Mouse (Mus musculus): ENCODE results near the gene Lim2. TPM values are rescaled to one million over a fixed set of nuclear protein-coding genes. Genes with fewer than 3 reads are reported as not detected.
"Not testable (repeated sequence)": the region's sequence is repeated elsewhere in the genome, so short reads cannot be mapped to it uniquely, and the experiment has no call there.

The Lim2 gene
- not detected in 2 replicates for polyA plus RNA-seq (2016; fragmentation: Nextera tagmentation; extraction: Ambion mirVana)

DNA sequence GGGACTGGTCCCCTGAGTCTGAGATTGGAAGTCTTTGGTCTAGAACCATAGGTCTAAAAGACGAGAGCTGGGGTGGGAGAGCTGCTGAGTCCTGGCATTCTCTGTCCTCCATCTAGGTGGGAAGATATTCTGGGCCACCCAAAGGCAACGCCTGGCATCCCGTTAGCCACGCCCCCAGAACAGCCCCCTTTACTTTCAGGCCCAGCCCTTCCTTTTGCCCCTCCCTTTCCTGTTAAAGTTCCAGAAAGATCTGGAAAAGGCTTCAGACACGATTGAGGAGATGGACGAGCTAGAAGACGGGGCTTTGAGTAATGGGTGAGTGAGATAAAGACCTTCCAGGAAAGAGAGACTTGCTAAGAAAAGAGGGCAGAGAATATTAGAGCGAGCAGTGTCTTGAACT lies at the start of gene Lim2:
Gene Lim2, plus strand, starts transcription at position 265 of the 400 bp plus-strand sequence.
- Histone ChIP-seq H3K4me3 (no peak within 1 kb of the TSS), H3K36me3 (no peaks in the 10 kb centered on the region), H3K4me1 (peaks cover 4% of the 10 kb centered on the region), H3K27me3 (replicated peaks) (no peaks in the 10 kb centered on the region), H3K4me2 (no peak within 1 kb of the TSS), H3K9me3 (replicated peaks) (no peaks in the 10 kb centered on the region), H3K9ac (no peak within 1 kb of the TSS), H3K27ac (no peak within 1 kb of the TSS)
- ATAC-seq: no peak
- WGBS (ENCODE audit: insufficient replicate concordance): 64% methylated on average over 8 of the region's 8 CpGs

DNA sequence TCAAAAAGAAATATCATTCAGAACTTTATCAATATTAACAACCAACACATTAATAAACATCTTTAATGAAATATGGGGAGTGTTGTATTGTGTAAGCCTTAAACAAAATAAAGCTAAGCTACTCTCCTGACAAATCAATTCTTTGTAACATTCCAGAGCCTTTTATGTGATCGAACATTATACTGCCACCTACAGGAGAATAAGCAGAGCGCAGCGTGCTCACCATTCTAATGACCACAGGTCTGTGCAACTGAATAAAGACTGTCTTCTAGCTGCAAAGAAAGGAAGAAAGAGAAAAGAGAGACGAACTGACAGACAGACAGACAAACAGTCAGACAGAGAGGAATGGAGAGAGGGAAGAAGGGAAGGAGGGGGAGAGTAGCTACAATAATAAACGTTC lies 49.2 kb upstream of the Lim2 start:
- Histone ChIP-seq H3K9ac (no peak overlapping the region), H3K9me3 (replicated peaks) (no peaks in the 10 kb centered on the region), H3K4me1 (no peaks in the 10 kb centered on the region), H3K27ac (no peak overlapping the region), H3K4me3 (no peak overlapping the region), H3K27me3 (replicated peaks) (no peaks in the 10 kb centered on the region), H3K4me2 (no peak overlapping the region), H3K36me3 (no peaks in the 10 kb centered on the region)
- WGBS (ENCODE audit: insufficient replicate concordance): 12% methylated on average over 5 of the region's 5 CpGs
- no peak for ATAC-seq

DNA sequence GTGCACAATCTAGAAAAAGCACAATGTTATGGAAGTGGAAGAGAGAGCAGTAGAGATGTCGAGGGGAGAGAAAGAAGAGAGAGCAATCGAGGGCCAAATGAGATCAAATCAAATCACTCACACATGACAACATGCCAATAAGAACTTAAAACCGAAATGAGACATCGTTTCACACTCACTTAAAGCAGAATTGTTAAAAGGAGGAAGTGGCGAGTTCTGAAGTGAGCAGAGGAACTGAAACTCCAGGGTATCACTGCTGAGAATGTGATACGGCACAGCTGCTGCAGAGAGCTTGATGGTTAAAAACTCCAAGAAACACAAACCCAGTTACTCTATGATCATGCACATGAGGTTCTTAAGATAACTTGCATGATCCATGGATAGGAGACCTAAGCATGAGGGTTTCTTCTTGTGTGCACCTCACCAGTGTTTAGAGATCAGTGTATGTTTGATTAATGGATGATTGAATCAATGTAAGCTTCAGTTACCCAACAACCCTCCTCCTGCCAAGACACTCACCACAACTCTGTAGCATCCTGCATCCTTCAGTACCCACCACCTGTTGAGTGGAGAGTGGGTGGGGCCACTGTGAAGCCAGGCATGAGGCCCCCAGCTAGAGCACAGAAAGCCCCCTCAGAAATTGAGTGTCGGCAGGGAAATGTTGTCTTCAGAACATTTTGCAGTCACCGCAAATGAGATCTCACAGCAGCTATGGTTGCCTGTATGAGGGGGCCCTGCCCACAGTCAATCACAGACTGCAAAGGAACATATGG lies 34.9 kb upstream of the Lim2 start:
- H3K4me2 ChIP-seq: no peak overlapping the region
- H3K9ac ChIP-seq: no peak overlapping the region
- no peak overlapping the region for H3K4me3 ChIP-seq
- no peaks in the 10 kb centered on the region for H3K27me3 ChIP-seq (replicated peaks)
- 40% methylated on average over 8 of the region's 8 CpGs for WGBS (ENCODE audit: insufficient replicate concordance)
- no peak for ATAC-seq
- H3K4me1 ChIP-seq: no peaks in the 10 kb centered on the region
- no peaks in the 10 kb centered on the region for H3K36me3 ChIP-seq
- no peaks in the 10 kb centered on the region for H3K9me3 ChIP-seq (replicated peaks)
- no peak overlapping the region for H3K27ac ChIP-seq

DNA sequence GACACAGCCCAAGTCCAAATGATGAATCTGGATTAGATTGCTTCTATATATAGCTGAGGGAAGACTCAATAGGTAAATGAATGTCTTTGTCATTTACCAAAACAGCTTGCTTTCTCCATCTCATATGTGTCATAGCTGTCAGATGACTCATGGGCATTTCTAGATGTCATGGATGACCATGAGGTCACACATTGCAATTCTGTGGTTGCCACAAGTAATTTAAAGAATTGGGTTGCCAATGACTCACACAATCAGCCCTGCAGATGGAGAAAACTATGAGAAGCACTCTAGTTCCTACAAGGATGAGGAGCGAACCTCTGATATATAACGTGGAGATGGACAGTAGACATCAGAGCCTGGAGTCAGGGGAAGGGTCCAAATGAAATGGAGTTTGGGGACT lies 28.0 kb upstream of the Lim2 start:
- no peaks in the 10 kb centered on the region for H3K36me3 ChIP-seq
- no peaks in the 10 kb centered on the region for H3K27me3 ChIP-seq (replicated peaks)
- no peak overlapping the region for H3K27ac ChIP-seq
- no peak for ATAC-seq
- no peak overlapping the region for H3K4me2 ChIP-seq
- 58% methylated on average over 2 of the region's 2 CpGs for WGBS (ENCODE audit: insufficient replicate concordance)
- no peaks in the 10 kb centered on the region for H3K9me3 ChIP-seq (replicated peaks)
- no peak overlapping the region for H3K4me3 ChIP-seq
- no peak overlapping the region for H3K9ac ChIP-seq
- no peaks in the 10 kb centered on the region for H3K4me1 ChIP-seq

DNA sequence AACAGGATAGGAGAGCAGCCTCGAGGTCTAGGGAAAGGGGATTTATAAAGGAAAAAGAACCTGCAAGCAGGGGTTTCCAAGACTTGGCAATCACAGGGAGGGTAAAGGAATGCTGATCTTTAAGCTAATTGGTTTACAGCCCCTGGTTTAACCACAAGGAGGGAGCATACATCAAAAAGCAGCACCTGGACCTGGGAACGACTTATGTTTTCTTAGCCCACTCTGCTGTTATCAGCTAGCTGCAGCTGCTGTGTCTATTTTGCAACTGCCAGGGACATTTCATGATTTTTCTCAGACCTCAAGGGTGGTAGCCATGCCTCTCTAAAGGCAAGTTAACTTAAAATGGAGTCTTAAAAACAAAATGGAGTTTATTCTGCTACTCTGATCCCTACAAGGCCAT lies 24.8 kb upstream of the Lim2 start:
- WGBS (ENCODE audit: insufficient replicate concordance): 11% methylated on average over 2 of the region's 2 CpGs
- ATAC-seq: no peak
- H3K27me3 ChIP-seq (replicated peaks): no peaks in the 10 kb centered on the region

DNA sequence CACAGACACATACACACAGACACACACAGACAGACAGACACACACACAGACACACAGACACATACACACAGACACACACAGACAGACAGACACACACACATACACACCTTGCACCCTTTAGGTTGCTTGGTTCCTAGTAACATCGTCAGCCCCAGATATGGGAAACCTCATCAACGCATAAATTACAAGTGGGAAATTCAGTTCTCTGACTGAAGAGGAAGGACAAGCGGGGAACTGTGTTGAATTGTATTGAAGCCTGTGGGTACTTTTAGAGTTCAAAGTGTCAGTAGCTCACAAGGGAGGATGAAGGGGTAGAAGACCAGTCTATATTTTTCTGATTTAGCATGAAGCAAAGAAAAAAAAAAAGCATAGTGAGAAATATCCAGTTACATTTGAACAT lies 19.9 kb upstream of the Lim2 start:
- Histone ChIP-seq H3K4me2 (no peak overlapping the region), H3K9me3 (replicated peaks) (no peaks in the 10 kb centered on the region), H3K27ac (no peak overlapping the region), H3K9ac (no peak overlapping the region), H3K27me3 (replicated peaks) (no peaks in the 10 kb centered on the region), H3K4me1 (no peaks in the 10 kb centered on the region), H3K4me3 (no peak overlapping the region), H3K36me3 (no peaks in the 10 kb centered on the region)
- 50% methylated on average over 3 of the region's 3 CpGs for WGBS (ENCODE audit: insufficient replicate concordance)
- ATAC-seq: no peak

More for the DNA sequence above, 24.8 kb upstream of the Lim2 start:
- Histone ChIP-seq H3K4me3 (no peak overlapping the region), H3K27ac (no peak overlapping the region), H3K9me3 (replicated peaks) (no peaks in the 10 kb centered on the region), H3K9ac (no peak overlapping the region), H3K36me3 (no peaks in the 10 kb centered on the region), H3K4me2 (no peak overlapping the region), H3K4me1 (no peaks in the 10 kb centered on the region)

DNA sequence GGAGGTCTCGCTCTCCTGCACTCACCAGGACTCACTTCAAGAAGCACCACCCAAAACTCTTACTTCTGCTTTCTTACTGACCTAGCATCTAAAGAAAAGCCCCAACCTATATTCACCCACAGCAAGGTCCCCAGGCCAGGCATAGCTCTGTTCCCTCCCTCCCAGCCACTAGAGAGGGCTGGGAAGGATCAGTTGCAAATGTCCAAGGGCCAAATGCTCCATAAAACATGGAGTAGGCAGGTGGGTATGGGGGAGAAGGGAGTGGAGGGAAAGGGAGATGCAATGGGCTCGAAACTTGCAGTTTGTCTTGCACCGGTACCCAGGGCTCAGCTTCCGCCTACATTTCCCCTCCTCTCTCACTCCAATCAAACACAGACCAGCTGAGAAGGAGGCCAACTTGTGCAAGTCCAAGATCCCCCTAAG lies 19.3 kb upstream of the Lim2 start, which contains the start of gene Siglecg:
Gene Siglecg, plus strand, starts transcription at position 74 of the 423 bp plus-strand sequence.
- Histone ChIP-seq H3K4me3 (no peak within 1 kb of the TSS), H3K36me3 (no peaks in the 10 kb centered on the region), H3K27ac (no peak within 1 kb of the TSS), H3K4me1 (no peaks in the 10 kb centered on the region), H3K9ac (no peak within 1 kb of the TSS), H3K27me3 (replicated peaks) (no peaks in the 10 kb centered on the region), H3K4me2 (no peak within 1 kb of the TSS), H3K9me3 (replicated peaks) (no peaks in the 10 kb centered on the region)
- 55% methylated on average over 4 of the region's 4 CpGs for WGBS (ENCODE audit: insufficient replicate concordance)
- no peak for ATAC-seq

DNA sequence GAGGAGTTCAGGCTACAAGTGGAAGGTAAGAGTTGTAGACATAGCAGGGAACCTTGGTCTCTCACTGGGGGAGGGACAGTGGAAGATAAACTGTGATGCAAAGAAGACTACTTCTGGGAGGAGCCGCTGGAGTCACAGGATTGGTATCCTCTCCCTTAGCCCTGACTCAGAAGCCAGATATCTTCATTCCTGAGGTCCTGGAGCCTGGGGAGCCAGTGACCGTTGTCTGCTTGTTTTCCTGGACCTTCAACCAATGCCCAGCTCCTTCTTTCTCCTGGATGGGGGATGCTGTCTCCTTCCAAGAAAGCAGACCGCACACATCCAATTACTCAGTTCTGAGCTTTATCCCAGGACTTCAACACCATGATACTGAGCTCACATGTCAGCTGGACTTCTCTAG lies 18.4 kb upstream of the Lim2 start:
- H3K9ac ChIP-seq: no peak overlapping the region
- H3K4me2 ChIP-seq: no peak overlapping the region
- 57% methylated on average over 3 of the region's 3 CpGs for WGBS (ENCODE audit: insufficient replicate concordance)
- H3K4me1 ChIP-seq: no peaks in the 10 kb centered on the region
- H3K27me3 ChIP-seq (replicated peaks): no peaks in the 10 kb centered on the region
- ATAC-seq: no peak
- H3K27ac ChIP-seq: no peak overlapping the region
- no peak overlapping the region for H3K4me3 ChIP-seq
- H3K9me3 ChIP-seq (replicated peaks): no peaks in the 10 kb centered on the region
- no peaks in the 10 kb centered on the region for H3K36me3 ChIP-seq

DNA sequence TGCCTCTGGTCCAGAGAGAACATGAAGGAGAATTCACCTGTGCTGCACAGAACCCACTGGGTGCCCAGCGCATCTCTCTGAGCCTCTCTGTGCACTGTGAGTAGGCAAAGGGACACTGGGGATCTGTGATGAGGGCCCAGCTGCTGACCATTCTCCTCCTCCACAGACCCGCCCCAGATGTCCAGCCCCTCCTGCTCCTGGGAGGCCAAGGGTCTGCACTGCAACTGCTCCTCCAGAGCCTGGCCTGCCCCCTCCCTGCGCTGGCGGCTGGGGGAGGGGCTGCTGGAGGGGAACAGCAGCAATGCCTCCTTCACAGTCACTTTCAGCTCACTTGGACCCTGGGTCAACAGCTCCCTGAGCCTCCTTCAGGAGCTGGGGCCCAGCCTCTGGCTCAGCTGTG lies 15.7 kb upstream of the Lim2 start:
- H3K4me3 ChIP-seq; H3K36me3 ChIP-seq; H3K27ac ChIP-seq; H3K9me3 ChIP-seq (replicated peaks); ATAC-seq; H3K4me1 ChIP-seq; H3K9ac ChIP-seq; H3K4me2 ChIP-seq; H3K27me3 ChIP-seq (replicated peaks): not testable (repeated sequence)
- WGBS (ENCODE audit: insufficient replicate concordance): 32% methylated on average over 4 of the region's 4 CpGs

DNA sequence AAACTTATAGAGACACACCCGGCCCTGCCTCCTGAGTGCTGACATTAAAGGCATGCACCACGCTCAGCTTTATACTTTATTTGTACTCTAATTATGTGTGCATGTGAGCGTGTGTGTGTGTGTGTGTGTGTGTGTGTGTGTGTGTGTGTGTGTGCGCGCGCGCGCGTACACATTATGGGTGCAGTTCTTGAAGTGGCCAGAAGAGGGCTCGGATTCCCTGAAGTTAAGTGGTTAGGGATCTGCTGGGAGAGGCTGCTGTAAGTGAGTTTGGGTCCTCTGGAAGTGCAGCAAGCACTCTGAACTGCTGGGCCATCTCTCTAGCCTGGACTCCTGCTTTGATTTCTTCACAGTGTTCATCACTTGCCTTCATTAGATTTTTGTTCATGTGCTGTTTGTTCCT lies 10.2 kb upstream of the Lim2 start:
- ATAC-seq: no peak
- Histone ChIP-seq H3K27me3 (replicated peaks) (no peaks in the 10 kb centered on the region), H3K9ac (no peak overlapping the region), H3K4me2 (no peak overlapping the region), H3K9me3 (replicated peaks) (peaks cover 7% of the 10 kb centered on the region; the same call in 1 of the 2 replicates), H3K4me3 (no peak overlapping the region), H3K27ac (no peak overlapping the region), H3K36me3 (no peaks in the 10 kb centered on the region), H3K4me1 (no peaks in the 10 kb centered on the region)
- WGBS (ENCODE audit: insufficient replicate concordance): 80% methylated on average over 10 of the region's 10 CpGs

DNA sequence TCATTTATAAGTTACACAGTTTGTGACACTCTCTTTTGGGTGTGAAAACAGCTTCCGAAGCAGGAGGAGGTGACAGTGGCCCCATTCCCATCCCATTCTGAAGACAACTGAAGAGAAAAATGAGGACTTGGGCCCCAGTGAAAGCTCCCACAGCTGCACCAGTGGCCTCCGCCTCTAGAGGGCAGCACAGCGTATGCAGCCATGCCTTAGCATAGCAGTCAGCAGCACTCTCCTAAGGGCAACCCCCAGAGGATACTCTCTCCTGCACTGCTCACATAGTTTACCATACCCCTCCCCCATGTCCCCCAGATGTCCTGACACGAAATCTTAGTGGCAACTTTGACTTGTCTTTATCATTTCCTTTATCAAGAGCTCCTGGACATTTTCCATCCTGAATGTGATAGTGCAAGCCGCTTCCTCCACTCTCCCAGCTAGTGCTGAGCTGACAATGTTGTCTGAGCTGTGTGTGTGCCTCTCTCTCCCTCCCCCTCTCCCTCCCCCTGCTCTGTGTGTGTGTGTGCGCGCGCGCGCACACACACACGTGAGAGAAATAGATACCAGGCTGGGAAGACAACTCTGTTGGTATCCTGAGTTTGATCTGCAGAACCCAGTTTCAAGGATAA lies 4.4 kb upstream of the Lim2 start:
- peak overlapping the region; percentile 29; the same call in 1 of the 2 replicates for H3K4me2 ChIP-seq
- no peak overlapping the region for H3K27ac ChIP-seq
- H3K9ac ChIP-seq: no peak overlapping the region
- H3K4me1 ChIP-seq: peaks cover 4% of the 10 kb centered on the region
- no peaks in the 10 kb centered on the region for H3K27me3 ChIP-seq (replicated peaks)
- WGBS (ENCODE audit: insufficient replicate concordance): 14% methylated on average over 11 of the region's 11 CpGs
- no peaks in the 10 kb centered on the region for H3K9me3 ChIP-seq (replicated peaks)
- H3K4me3 ChIP-seq: no peak overlapping the region
- ATAC-seq: peak; percentile 89
- no peaks in the 10 kb centered on the region for H3K36me3 ChIP-seq

DNA sequence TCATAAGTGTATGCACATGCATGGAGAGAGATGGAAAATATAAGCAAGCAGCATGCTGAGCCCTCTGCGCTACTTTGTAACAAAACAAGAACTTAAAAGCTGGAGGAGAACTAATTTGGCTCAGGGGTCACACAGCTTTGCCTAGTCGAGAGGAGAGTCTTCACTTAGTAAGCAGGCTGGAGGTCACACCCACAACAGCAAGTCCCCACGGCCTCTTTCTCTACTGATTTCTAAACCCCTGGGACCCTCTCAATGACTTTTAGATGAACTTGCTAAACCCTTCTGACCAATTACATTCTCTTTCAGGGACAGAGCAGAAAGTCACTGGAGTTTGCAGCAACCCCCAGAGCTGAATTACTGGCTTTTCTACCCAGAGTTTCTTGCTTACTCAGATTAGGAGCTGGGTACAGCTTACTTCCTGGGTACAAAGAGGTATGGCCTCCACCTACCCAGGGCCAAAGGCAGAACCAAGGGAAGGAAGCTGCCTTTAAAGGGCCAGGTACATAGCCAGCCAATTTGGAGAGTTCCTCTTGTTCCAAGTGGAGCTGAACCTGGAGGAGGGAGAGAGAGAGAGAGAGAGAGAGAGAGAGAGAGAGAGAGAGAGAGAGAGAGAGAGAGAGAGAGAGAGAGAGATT lies 3.4 kb upstream of the Lim2 start:
- no peaks in the 10 kb centered on the region for H3K9me3 ChIP-seq (replicated peaks)
- no peak for ATAC-seq
- H3K4me2 ChIP-seq: no peak overlapping the region
- no peak overlapping the region for H3K27ac ChIP-seq
- peaks cover 4% of the 10 kb centered on the region for H3K4me1 ChIP-seq
- WGBS (ENCODE audit: insufficient replicate concordance): 51% methylated on average over 3 of the region's 3 CpGs
- no peaks in the 10 kb centered on the region for H3K27me3 ChIP-seq (replicated peaks)
- H3K4me3 ChIP-seq: no peak overlapping the region
- H3K9ac ChIP-seq: no peak overlapping the region
- no peaks in the 10 kb centered on the region for H3K36me3 ChIP-seq
